ENCODE assay signal across 21 mouse cellular contexts in the genomic region with DNA sequence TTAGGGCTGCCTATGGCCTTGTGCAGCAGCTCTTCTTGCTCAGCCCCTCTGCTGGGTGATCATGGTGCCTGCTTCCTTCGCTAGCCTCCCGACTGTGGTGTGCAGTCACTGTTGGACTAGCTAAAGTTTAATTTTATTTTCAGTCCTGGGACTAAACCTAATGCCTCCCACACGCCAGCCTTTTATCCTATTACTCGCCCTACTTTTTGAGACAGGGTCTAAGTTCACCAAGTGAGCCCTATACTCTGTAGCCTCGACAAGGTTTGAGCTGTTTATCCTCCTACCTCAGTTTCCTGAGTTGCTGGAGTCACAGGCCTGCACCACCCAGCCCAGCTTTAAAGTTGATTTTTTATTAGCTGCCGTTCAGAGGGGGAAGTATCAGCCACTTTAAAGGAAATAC. TPM values are rescaled to one million over a fixed set of nuclear protein-coding genes. Genes with fewer than 3 reads are reported as not detected.
DNase-seq lines count a peak whose midpoint lies in the region; ATAC-seq and TF ChIP-seq lines count a peak whose summit lies in the region.
"Had no signal": no experiment of that assay in that cellular context is flagged by ENCODE, and none has a peak within 500 bp of the region (broad histone marks: within the 10 kb centered on the region; RNA-seq: fewer than 3 reads in every experiment).

No protein-coding gene starts in this region.

- H3K36me3 ChIP-seq in lung, embryonic 16.5 days (ENCODE audit: control insufficient read depth, insufficient read depth, low read length) = peaks cover 4% of the 10 kb centered on the region; the same call in 1 of the 2 replicates
- H3K36me3 ChIP-seq in kidney, adult 2 months (ENCODE audit: control insufficient read depth, insufficient read depth, low read length) = no peaks in the 10 kb centered on the region
- 0 out of 2 replicates have a peak, but pooled peaks cover 1% of the 10 kb centered on the region for H3K36me3 ChIP-seq in liver, embryonic 11.5 days (ENCODE audit: control insufficient read depth, insufficient read depth, low read length)
- no peaks in the 10 kb centered on the region for H3K36me3 ChIP-seq in hindbrain, embryonic 11.5 days (ENCODE audit: control insufficient read depth, insufficient read depth, low read length)
- H3K36me3 ChIP-seq: forebrain, embryonic 12.5 days had no signal

- H3K4me2 ChIP-seq in lung, embryonic 16.5 days (ENCODE audit: low read depth, low read length) = no peak overlapping the region
- H3K4me2 ChIP-seq in liver, embryonic 11.5 days = no peak overlapping the region
- no peak overlapping the region for H3K4me2 ChIP-seq in hindbrain, embryonic 11.5 days (replicated peaks; ENCODE audit: low read depth, low read length)
- H3K4me2 ChIP-seq: forebrain, embryonic 12.5 days; heart, embryonic 12.5 days had no signal

- no peak overlapping the region for H3K9ac ChIP-seq in lung, embryonic 16.5 days (ENCODE audit: low read length)
- H3K9ac ChIP-seq in liver, embryonic 11.5 days (ENCODE audit: low read depth, low read length) = no peak overlapping the region
- no peak overlapping the region for H3K9ac ChIP-seq in hindbrain, embryonic 11.5 days (ENCODE audit: low read depth, low read length)
- H3K9ac ChIP-seq: forebrain, embryonic 12.5 days; heart, embryonic 12.5 days had no signal

- no peaks in the 10 kb centered on the region for H3K9me3 ChIP-seq in lung, embryonic 16.5 days (ENCODE audit: control insufficient read depth, low read length)
- H3K9me3 ChIP-seq in liver, embryonic 11.5 days (ENCODE audit: control insufficient read depth, low read length) = no peaks in the 10 kb centered on the region
- no peaks in the 10 kb centered on the region for H3K9me3 ChIP-seq in hindbrain, embryonic 11.5 days (ENCODE audit: control insufficient read depth, low read length)
- H3K9me3 ChIP-seq: forebrain, embryonic 12.5 days; heart, embryonic 12.5 days had no signal

- no peak overlapping the region for H3K4me3 ChIP-seq in lung, embryonic 16.5 days (ENCODE audit: low read length)
- no peak overlapping the region for H3K4me3 ChIP-seq in kidney, adult 2 months (ENCODE audit: insufficient read depth, low read depth, low read length)
- H3K4me3 ChIP-seq in left cerebral cortex, adult 2 months = no peak overlapping the region
- no peak overlapping the region for H3K4me3 ChIP-seq in liver, embryonic 11.5 days (ENCODE audit: low read depth, low read length)
- H3K4me3 ChIP-seq in hindbrain, embryonic 11.5 days (ENCODE audit: low read depth, low read length) = no peak overlapping the region
- H3K4me3 ChIP-seq: forebrain, embryonic 12.5 days; heart, embryonic 12.5 days; layer of hippocampus, adult 2 months had no signal

- intact Hi-C loops in left cerebral cortex, adult 2 months (cut with DNase I) = no loop called here

- DNase-seq in lung, adult 18-20 months = no peak
- DNase-seq in kidney, adult 2 months = peak; percentile 82
- DNase-seq in kidney, postnatal 25 days = peak; percentile 50 to 70
- no peak for DNase-seq in left cerebral cortex, adult 2 months (ENCODE audit: extremely low spot score in 1 of 2, low spot score in 2 of 2)
- no peak for DNase-seq in liver, embryonic 11.5 days (ENCODE audit: low spot score)
- DNase-seq in hindbrain, embryonic 11.5 days (ENCODE audit: low spot score) = no peak
- DNase-seq: adrenal gland, postnatal 25 days; cerebellum, adult 18-20 months; gastrocnemius, postnatal 36 days; heart, postnatal 36 days; liver; lung, adult 2 months; right cerebral cortex, adult 18-20 months; thymus, adult 2 months had no signal

- TF ChIP-seq CTCF in kidney, adult 2 months (conservative IDR thresholded peaks at IDR 0.05; ENCODE audit: insufficient read depth, insufficient read length, low read depth, low read length) = no peak; the same call in 1 of the 2 replicates
- no peak for TF ChIP-seq CTCF in left cerebral cortex, adult 2 months (IDR thresholded peaks at IDR 0.05)

- H3K27ac ChIP-seq in lung, embryonic 16.5 days (ENCODE audit: low read length) = peak overlapping the region; percentile 77
- peak overlapping the region; percentile 87 for H3K27ac ChIP-seq in kidney, adult 2 months (ENCODE audit: insufficient read depth, low read depth, low read length)
- H3K27ac ChIP-seq in left cerebral cortex, adult 2 months = no peak overlapping the region
- H3K27ac ChIP-seq in liver, embryonic 11.5 days (ENCODE audit: low read depth, low read length) = no peak overlapping the region
- H3K27ac ChIP-seq in hindbrain, embryonic 11.5 days (ENCODE audit: low read depth, low read length) = no peak overlapping the region
- H3K27ac ChIP-seq: forebrain, embryonic 12.5 days; layer of hippocampus, adult 2 months had no signal

- H3K27me3 ChIP-seq in lung, embryonic 16.5 days (ENCODE audit: control insufficient read depth, insufficient read depth, low read depth, low read length) = no peaks in the 10 kb centered on the region
- no peaks in the 10 kb centered on the region for H3K27me3 ChIP-seq in kidney, adult 2 months (replicated peaks; ENCODE audit: control insufficient read depth, insufficient read depth, low read length)
- H3K27me3 ChIP-seq in liver, embryonic 11.5 days (replicated peaks; ENCODE audit: control insufficient read depth, insufficient read depth, low read length) = no peaks in the 10 kb centered on the region
- no peaks in the 10 kb centered on the region for H3K27me3 ChIP-seq in hindbrain, embryonic 11.5 days (ENCODE audit: control insufficient read depth, insufficient read depth, low read length)
- H3K27me3 ChIP-seq: forebrain, embryonic 12.5 days; heart, embryonic 12.5 days had no signal

- TF ChIP-seq POLR2A in kidney, adult 2 months (IDR thresholded peaks at IDR 0.05; ENCODE audit: low read depth, low read length) = no peak

- 61% methylated on average over 6 of the region's 6 CpGs for WGBS in lung, embryonic 16.5 days
- 28% methylated on average over 6 of the region's 6 CpGs for WGBS in kidney, adult 2 months
- WGBS in liver, embryonic 11.5 days = 76% methylated on average over 6 of the region's 6 CpGs
- WGBS in hindbrain, embryonic 11.5 days = 91% methylated on average over 6 of the region's 6 CpGs

- no peak for ATAC-seq in lung, embryonic 16.5 days (ENCODE audit: low read depth)
- ATAC-seq in liver, embryonic 11.5 days (replicated peaks; ENCODE audit: low FRiP score) = no peak
- no peak for ATAC-seq in hindbrain, embryonic 11.5 days (ENCODE audit: low FRiP score)
- ATAC-seq: activated CD4-positive, CD25-positive, alpha-beta regulatory T cell, adult 4 months; hindbrain, embryonic 16.5 days; midbrain, embryonic 16.5 days had no signal

- peaks cover 10% of the 10 kb centered on the region; the same call in 1 of the 2 replicates for H3K4me1 ChIP-seq in lung, embryonic 16.5 days (replicated peaks; ENCODE audit: control insufficient read depth, insufficient read depth, low read length)
- peaks cover 35% of the 10 kb centered on the region for H3K4me1 ChIP-seq in kidney, adult 2 months (ENCODE audit: control insufficient read depth, insufficient read depth, low read length)
- H3K4me1 ChIP-seq in liver, embryonic 11.5 days (replicated peaks; ENCODE audit: control insufficient read depth, insufficient read depth, low read length) = no peaks in the 10 kb centered on the region
- H3K4me1 ChIP-seq in hindbrain, embryonic 11.5 days (replicated peaks; ENCODE audit: control insufficient read depth, insufficient read depth, low read length) = no peaks in the 10 kb centered on the region
- H3K4me1 ChIP-seq: heart, embryonic 12.5 days had no signal

RNA-seq across cellular contexts. Expression of gene Vill, which starts 27.3 kb away (rescaled TPM):
- 34.9 and 38.2 TPM in 2 replicates for polyA plus RNA-seq in lung, embryonic 16.5 days (2015; fragmentation: Nextera tagmentation; extraction: Ambion mirVana)
- 48.5 and 73.9 TPM in 2 replicates for polyA plus RNA-seq in kidney, adult 2 months (2012; rRNA removed)
- 1 to 10 TPM; 8.3 to 8.9 TPM for total RNA-seq in left cerebral cortex, adult 2 months (2021)
- polyA plus RNA-seq in liver, embryonic 11.5 days (2014; fragmentation: Nextera tagmentation; extraction: Ambion mirVana) = 20.0 and 22.7 TPM in 2 replicates
- polyA plus RNA-seq in hindbrain, embryonic 11.5 days (2014; fragmentation: Nextera tagmentation; extraction: Ambion mirVana) = 7.5 and 8.8 TPM in 2 replicates

Comparison
In these comparisons a context has a peak if more than half of its experiments do, and no peak if none do; other contexts are left out.
1. H3K27ac ChIP-seq: peak in lung, embryonic 16.5 days (single experiment) and kidney, adult 2 months (single experiment); none in left cerebral cortex, adult 2 months (single experiment), liver, embryonic 11.5 days (single experiment) and hindbrain, embryonic 11.5 days (single experiment).
2. DNase-seq: peak in kidney, adult 2 months (single experiment) and kidney, postnatal 25 days (2 of 2); none in lung, adult 18-20 months (0 of 2), left cerebral cortex, adult 2 months (0 of 2), liver, embryonic 11.5 days (single experiment) and hindbrain, embryonic 11.5 days (single experiment).